Mouse (Mus musculus): ENCODE measurements around the gene 0610040J01Rik.

GRCm38 (mm10) chr5:63879026-63879425, 66.9 kb downstream of the 0610040J01Rik start:
- TF ChIP-seq POLR2A (IDR thresholded peaks at IDR 0.05; ENCODE audit: borderline replicate concordance, extremely low read depth, low read depth, low read length) (no peak), CTCF (IDR thresholded peaks at IDR 0.05; ENCODE audit: insufficient read depth, low read length) (no peak)
